Mouse (Mus musculus): ENCODE results near the gene Tldc2.

Tldc2 gene

GRCm38 (mm10) chr2:157086796-157087195 is at the start of gene Tldc2:
Gene Tldc2 (plus strand): TSS chr2:157087055.
- in situ Hi-C loops (cut with MboI; ENCODE audit: unreplicated experiment in 2 of 2) = loop anchor here (5.0 to 10.0 kb wide), 3 partner anchors 39 to 212 kb away; no protein-coding TSS in a partner anchor

GRCm38 (mm10) chr2:157037303-157037702 is 49.6 kb upstream of the Tldc2 start:
- in situ Hi-C loops (cut with MboI; ENCODE audit: unreplicated experiment in 2 of 2) = no loop called here

- in situ Hi-C loops (cut with MboI; ENCODE audit: unreplicated experiment in 2 of 2) = no loop called here
Measured at GRCm38 (mm10) chr2:157039900-157040648, 46.8 kb upstream of the Tldc2 start.

- in situ Hi-C loops (cut with MboI; ENCODE audit: unreplicated experiment in 2 of 2) = no loop called here
Measured at GRCm38 (mm10) chr2:157040649-157041046, 46.2 kb upstream of the Tldc2 start.

- in situ Hi-C loops (cut with MboI; ENCODE audit: unreplicated experiment in 2 of 2) = no loop called here
Measured at GRCm38 (mm10) chr2:157041421-157041820, 45.4 kb upstream of the Tldc2 start.

- in situ Hi-C loops (cut with MboI; ENCODE audit: unreplicated experiment in 2 of 2) = no loop called here
Measured at GRCm38 (mm10) chr2:157043556-157043955, 43.3 kb upstream of the Tldc2 start.

- in situ Hi-C loops (cut with MboI; ENCODE audit: unreplicated experiment in 2 of 2) = no loop called here
Measured at GRCm38 (mm10) chr2:157043987-157044386, 42.9 kb upstream of the Tldc2 start.

- in situ Hi-C loops (cut with MboI; ENCODE audit: unreplicated experiment in 2 of 2) = loop anchor here (5.0 kb wide), 2 partner anchors 41 to 46 kb away; partner anchors contain the start of gene Tldc2 (in 1 of the 2)
Measured at GRCm38 (mm10) chr2:157045932-157046331, 40.9 kb upstream of the Tldc2 start.

- in situ Hi-C loops (cut with MboI; ENCODE audit: unreplicated experiment in 2 of 2) = loop anchor here (5.0 kb wide), 2 partner anchors 40 to 45 kb away; partner anchors contain the start of gene Tldc2 (in 1 of the 2)
Measured at GRCm38 (mm10) chr2:157046956-157047355, 39.9 kb upstream of the Tldc2 start.

- in situ Hi-C loops (cut with MboI; ENCODE audit: unreplicated experiment in 2 of 2) = loop anchor here (5.0 kb wide), 2 partner anchors 39 to 44 kb away; partner anchors contain the start of gene Tldc2 (in 1 of the 2)
Measured at GRCm38 (mm10) chr2:157048395-157049181, 38.3 kb upstream of the Tldc2 start.

- in situ Hi-C loops (cut with MboI; ENCODE audit: unreplicated experiment in 2 of 2) = loop anchor here (5.0 kb wide), 2 partner anchors 37 to 42 kb away; partner anchors contain the start of gene Tldc2 (in 1 of the 2)
Measured at GRCm38 (mm10) chr2:157049831-157050243, 37.0 kb upstream of the Tldc2 start.

GRCm38 (mm10) chr2:157052448-157052847 is 34.4 kb upstream of the Tldc2 start:
- in situ Hi-C loops (cut with MboI; ENCODE audit: unreplicated experiment in 2 of 2) = no loop called here

- in situ Hi-C loops (cut with MboI; ENCODE audit: unreplicated experiment in 2 of 2) = no loop called here
Measured at GRCm38 (mm10) chr2:157053124-157053523, 33.7 kb upstream of the Tldc2 start.

- in situ Hi-C loops (cut with MboI; ENCODE audit: unreplicated experiment in 2 of 2) = no loop called here
Measured at GRCm38 (mm10) chr2:157053787-157054186, 33.1 kb upstream of the Tldc2 start.

GRCm38 (mm10) chr2:157054297-157054696 is 32.6 kb upstream of the Tldc2 start:
- in situ Hi-C loops (cut with MboI; ENCODE audit: unreplicated experiment in 2 of 2) = no loop called here

- in situ Hi-C loops (cut with MboI; ENCODE audit: unreplicated experiment in 2 of 2) = no loop called here
Measured at GRCm38 (mm10) chr2:157054816-157055215, 32.0 kb upstream of the Tldc2 start.

GRCm38 (mm10) chr2:157055721-157056120 is 31.1 kb upstream of the Tldc2 start:
- in situ Hi-C loops (cut with MboI; ENCODE audit: unreplicated experiment in 2 of 2) = no loop called here

- in situ Hi-C loops (cut with MboI; ENCODE audit: unreplicated experiment in 2 of 2) = no loop called here
Measured at GRCm38 (mm10) chr2:157057186-157057585, 29.7 kb upstream of the Tldc2 start.

GRCm38 (mm10) chr2:157057758-157058157 is 29.1 kb upstream of the Tldc2 start:
- in situ Hi-C loops (cut with MboI; ENCODE audit: unreplicated experiment in 2 of 2) = no loop called here

GRCm38 (mm10) chr2:157058342-157058998 is 28.4 kb upstream of the Tldc2 start:
- in situ Hi-C loops (cut with MboI; ENCODE audit: unreplicated experiment in 2 of 2) = no loop called here

GRCm38 (mm10) chr2:157059166-157059565 is 27.7 kb upstream of the Tldc2 start:
- in situ Hi-C loops (cut with MboI; ENCODE audit: unreplicated experiment in 2 of 2) = no loop called here

Data from v-Abl transformed pro-B cells (cell line).